Mouse (Mus musculus) lung, postnatal 10 days (tissue): ENCODE results near the gene Cyp2u1.

Source experiments
- DNase-seq: peaks from one replicate; pipeline ENCODE4 v3.0.0; 2021

The Cyp2u1 gene

DNA sequence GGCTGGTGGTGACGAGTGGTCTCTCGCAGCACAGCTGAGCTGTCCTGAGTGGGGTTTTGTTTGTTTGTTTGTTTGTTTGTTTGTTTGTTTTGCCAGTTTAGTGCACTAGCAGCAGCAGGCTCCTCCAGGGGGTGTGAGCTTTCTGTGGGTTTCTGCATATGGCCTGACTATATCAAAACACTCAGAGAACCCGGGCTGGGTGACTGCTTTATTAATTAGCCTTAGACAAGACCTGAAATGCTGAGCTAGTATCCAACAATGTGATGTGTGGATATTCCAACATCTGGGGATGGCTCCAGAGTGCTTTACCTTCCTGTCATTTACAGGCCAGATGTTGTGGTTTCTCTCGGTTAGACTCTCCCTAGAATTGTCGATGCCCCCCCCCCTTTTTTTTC is 290 bp upstream of the Cyp2u1 start:
- no peak for DNase-seq

DNA sequence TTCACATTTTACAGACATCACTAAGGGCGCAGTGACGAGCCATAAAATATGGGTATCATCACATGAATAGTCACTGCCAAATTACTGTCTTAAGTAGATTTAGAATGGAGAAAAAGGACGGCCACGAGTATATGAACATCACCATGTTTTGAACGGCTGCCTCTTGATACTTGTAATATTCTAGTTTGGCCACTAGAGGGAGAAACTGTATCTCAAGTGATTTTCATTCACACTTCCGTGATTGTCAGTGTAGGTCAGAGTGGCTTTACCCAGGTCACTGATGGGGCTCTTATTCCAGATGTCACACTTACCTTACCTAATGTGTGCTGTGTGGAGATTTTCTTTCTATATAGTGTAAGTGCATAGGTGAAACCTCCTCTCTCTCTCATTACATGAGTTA is 3.1 kb downstream of the Cyp2u1 start:
- peak; percentile 29 for DNase-seq

DNA sequence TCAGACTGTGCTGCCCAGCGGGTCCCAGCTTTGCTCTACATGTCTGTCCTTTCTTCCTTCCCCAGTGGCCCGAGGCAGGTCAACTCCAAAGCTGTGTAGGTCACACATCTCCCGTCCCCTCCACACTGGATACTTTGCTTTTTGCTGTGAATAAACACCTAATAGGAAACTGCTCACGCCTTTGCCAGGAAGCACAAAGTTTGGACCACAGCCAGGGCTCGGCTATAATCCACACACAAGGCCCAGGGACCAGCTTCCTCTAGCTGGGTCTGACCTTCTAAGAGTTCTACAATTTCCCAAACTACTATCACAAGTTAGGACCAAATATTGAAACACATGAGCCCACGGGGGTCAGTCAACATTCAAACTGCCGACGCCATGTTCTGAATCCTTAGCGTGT is 3.9 kb downstream of the Cyp2u1 start:
- DNase-seq = no peak

DNA sequence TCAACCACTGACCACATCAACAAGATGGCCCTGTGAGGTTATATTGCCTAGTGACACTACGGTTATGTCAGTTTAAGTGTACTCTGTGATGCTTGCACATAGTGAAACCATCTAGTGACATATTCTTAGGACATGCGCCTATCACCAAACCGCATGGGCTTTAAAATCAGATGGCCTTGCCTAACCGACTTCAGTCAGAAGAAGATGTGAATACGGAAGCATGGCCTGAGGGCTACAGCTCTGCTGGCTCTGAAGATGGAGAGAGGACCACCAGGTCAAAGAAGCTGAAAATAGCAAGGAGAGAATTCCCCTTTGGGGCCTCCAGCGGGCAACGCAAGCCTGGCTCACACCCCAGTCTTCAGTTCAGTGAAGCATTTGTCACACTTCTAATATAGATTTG is 6.1 kb downstream of the Cyp2u1 start:
- DNase-seq = no peak

DNA sequence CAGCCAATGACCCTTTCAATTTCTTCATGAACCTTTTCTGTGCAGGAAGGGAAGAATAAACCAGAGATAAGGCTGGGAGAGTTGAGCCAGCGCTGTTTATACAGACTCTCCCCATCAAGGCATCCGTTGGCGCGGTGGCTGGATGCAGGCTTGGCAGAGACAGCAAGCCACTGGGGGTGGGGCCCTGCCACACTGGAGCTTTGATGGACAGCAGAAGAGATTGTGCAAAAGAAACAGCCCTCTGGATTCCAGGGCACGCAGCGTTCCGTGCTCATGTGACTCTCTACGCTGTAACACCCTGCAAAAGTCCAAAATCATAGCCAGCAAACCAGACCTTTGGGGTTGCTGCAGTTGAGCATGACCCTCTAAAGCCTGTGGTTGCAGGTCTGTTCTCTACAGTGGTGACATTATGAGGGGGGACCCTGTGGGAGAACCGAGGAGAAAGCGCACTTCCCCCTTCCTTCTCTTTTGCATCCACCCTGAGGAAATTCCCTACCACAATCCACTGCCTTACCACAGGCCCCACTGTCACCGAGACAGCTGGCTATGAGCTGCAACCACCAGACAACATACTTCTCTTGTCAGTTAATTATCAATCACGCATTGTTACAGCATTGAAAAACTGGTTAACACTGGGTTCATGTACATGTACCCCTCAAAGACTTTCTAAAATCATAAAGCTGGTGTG is 7.4 kb downstream of the Cyp2u1 start:
- DNase-seq = peak; percentile 78

DNA sequence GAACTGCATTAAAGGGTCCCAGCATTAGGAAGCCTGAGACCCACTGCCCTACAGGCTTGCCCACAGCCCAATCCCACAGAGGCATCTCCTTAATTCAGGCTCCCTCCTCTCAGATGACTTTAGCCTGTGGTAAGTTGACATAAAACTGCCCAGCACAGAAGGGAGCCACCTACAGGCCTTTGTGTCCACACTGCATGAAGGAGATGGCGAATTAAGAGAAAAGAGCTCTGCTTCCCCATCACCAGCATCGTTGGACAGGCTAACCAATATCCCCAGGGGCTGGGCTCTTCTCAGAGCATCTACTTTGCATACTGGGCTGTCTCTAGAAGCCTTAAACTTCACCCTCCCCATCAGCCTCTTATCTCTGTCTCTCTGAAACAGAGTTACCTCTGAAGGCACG is 8.5 kb downstream of the Cyp2u1 start:
- no peak for DNase-seq

DNA sequence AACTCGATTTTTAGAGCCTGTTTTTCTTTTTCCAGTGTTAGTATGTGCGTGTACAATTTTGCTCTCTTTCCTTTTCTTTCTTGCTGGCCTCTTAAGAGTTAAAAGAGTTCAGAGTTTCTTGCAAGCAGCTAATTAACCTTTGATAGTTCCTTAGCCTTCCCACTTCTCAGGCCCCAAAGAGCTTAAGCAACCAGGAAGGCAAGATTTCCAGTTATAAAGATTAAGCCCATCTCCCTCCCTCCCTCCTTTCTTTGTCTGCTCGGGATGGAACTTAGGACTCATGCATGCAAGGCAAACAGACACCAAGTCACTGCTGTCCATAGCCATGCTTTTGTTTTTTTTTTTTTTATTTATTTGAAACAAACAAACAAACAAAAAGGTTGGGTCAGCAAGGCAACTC is 10.1 kb downstream of the Cyp2u1 start:
- no peak for DNase-seq

DNA sequence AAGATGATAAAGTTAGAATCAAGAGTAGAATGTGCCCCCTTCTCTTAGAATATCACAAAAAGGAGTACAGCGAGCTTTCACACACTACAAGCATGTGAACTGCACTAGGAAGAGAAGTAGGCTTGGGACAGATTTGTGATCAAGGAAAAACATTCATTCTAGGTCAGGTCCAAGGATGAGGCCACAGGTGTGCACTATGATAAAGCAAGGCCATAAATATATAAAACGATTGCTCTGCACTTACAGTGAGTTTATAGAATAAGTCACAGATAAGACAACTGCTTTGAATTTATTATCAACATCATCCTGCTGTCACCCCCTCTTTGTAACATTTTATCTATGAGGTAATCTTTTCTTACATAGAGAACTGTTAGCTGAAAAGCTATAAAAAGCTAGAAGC is 10.7 kb downstream of the Cyp2u1 start:
- DNase-seq = no peak

DNA sequence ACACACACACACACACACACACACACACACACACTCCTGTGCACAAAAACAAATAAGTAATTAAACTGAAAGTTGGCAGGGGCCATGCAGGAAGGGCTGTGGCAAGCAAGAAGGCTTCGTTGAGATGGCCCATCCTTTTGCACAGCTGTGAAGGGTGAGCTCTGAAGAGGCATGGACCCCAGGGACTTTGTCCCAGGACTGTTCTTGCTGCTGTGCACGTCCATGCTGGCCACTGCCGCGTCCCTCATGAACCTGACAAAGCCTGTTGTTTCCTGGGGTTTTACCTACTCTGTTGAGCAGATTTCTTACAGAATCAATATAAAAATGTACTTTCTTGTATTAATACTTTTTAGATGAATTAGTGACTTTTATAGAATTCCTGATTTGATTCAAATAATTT is 11.1 kb downstream of the Cyp2u1 start:
- DNase-seq = no peak

DNA sequence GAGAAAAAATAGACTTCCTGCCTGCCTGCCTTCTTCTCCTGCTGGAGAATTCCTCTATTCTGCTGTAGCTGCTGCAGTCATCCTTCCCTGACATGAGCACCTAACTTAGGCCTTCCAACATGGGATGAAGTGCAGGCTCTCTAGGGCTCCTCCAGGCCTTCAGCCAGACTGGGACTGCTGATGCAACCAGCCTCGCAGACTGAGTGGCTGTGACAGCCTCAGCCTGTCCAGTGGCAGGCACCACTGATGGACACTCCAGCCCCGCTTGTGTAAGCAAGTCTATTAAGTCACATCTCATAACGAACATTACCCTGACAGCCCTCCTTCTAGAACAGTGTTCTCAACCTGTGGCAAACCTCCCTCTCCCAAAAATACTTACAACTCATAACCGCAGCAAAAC is 28.9 kb downstream of the Cyp2u1 start:
- peak; percentile 65 for DNase-seq

DNA sequence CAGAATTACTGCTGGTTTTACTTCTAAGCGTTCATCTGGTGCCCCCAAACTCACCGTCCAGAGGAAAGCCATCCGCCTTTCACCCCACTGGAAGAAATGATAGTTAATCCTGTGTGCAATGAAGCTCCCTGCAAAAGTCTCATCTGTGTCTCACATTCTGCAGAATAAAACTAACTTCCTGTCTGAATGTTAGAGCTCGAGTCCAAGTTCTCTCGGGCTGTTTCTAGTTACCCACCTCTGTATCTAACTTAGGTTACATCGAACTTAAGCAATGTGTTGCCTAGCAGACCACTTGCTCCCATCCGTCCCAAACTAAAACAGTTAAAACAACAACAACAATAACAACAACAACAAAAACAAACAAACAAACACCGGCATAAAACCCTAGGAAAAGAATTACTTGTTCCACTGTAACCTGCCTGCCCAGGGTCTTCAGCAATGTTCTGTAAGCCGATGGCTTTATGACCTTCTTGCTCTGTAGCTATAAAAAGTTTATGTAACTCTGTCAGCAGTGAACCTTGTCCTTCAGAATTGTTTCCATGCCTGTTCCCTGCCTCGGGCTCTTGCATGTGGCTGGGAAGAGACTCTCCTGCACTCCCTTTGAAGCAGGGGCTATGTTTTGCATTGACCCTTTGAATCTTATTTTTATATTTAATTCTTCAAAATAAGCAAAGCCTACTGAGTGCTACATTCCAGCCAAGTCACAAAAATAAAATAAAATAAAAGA is 30.5 kb downstream of the Cyp2u1 start:
- no peak for DNase-seq

DNA sequence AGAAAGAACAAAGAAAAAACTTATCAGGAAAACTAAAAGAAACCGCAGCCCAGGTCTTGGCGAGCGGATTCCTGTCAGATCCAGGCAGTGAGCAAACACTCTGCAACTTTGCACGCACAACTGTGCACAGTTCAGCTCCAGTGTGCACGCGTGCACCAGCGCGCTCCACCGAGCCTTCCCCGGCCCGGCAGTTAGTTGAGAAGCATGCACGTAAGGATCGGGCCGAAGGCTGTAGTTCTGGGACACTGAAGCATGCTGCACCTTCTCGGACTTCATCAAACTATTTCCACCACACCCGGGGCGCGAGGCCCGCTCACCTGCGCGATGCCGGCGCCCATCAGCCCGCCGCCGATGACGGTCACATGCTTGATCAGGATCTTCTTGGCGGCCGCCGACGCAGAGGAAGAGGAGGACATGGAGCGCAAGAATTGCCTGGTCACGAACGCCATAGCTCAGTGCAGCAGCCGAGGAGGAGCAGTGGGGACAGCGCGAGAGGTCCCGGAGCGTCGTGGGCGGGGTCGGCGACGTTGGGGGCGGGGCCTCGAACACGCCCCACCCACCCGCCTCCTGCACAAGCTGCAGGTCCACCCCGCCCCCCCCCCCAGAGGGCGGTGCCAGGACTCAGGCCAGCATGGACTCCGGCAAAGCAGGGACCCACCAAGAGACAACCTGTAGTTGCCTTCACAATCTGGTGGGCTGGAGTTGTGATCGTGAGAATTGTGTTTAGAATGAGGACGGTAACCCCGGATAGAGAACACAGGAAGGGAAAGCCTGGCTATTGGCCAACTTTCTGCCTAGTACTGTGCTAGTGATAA is 31.3 kb downstream of the Cyp2u1 start, which contains the start of gene Hadh:
Hadh (minus strand) TSS at position 543 of the 815 bp plus-strand sequence.
- DNase-seq = peak; percentile 90

DNA sequence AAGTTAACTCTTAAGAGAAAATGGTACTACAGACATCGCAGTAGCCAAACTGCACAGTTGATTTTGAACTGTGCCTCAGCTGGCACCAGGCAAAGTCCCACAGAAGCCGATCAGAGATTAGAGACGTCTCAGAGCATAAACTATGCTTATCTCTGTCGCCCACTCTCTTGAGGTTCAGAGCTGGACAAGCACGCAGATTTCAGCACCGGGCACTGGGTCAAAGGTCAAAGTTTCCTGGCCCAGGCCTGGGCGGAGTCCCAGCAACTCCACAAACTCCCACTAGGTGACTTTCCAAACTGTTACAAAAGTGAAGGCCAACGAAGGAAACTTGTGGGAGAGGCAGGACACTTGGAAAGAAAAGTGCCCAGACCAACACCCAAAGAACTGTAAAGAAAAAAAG is 31.9 kb downstream of the Cyp2u1 start:
- peak; percentile 81 for DNase-seq

DNA sequence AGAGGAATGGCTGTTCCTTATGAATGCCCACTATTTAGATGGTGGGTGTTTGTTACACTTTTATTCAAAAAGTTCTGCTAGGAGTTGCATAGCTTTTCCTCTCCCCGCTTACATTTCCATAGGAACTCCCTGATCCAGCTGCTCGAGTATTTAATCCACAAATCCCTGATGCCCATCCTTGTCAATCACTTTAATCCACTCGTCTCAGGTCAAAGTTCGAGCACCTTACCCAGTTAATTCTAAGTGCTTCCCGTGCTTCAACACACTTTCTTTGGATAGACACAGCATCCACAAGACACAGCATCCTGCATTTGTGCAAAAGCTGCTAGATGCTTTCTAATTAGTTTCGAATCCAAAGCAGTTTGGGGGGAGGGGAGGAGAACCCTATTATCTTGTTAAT is 32.6 kb downstream of the Cyp2u1 start:
- DNase-seq = no peak

DNA sequence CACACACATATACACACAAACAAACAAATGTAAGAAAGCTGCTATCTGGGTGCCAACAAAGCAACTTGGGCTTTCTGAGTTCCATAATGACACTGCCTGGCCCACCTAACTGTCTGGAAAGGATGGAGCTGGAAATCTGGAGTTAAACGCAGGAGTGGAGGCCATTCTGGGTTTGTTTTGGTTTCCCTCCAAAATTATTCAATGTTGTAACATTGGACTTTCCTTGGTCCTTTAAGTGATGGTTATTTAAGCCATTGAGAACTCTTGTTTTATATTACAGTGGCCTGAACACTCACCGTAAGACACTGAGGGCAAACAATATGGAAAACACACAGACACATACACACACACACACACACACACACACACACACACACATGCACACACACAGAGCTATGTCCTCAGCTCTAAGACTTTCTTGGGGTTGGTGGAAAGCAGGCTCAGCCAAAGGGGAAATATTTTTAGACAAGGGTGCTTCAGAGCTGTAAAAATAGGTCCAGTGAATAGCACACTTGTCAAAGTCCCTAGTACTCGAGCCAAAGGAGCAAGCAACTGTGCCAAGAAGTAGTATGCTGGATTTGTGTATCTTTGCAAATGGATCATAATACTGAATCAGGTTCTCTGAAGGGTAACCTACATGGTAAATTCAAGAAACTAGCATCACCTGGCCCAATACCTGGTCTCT is 36.5 kb downstream of the Cyp2u1 start:
- DNase-seq = peak; percentile 55

DNA sequence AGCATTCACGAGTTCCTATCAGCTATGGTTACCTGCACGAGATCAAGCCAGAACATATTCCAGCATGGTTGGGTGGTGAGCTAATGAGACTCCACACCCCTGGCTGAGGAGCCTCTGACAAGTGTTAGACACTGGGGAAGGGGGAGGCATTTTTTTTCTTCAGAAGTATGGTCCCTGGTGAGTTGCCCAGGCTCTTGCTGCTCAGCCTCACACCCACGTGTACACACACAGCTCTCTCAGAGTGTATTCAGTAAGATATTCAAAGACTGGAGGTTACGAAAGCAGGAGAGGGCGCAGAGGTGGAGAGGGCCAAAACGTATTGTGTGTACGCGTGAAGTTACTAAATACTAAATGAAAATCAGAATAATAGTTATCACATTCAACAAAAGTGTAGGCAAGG is 37.5 kb downstream of the Cyp2u1 start:
- DNase-seq = peak; percentile 26

DNA sequence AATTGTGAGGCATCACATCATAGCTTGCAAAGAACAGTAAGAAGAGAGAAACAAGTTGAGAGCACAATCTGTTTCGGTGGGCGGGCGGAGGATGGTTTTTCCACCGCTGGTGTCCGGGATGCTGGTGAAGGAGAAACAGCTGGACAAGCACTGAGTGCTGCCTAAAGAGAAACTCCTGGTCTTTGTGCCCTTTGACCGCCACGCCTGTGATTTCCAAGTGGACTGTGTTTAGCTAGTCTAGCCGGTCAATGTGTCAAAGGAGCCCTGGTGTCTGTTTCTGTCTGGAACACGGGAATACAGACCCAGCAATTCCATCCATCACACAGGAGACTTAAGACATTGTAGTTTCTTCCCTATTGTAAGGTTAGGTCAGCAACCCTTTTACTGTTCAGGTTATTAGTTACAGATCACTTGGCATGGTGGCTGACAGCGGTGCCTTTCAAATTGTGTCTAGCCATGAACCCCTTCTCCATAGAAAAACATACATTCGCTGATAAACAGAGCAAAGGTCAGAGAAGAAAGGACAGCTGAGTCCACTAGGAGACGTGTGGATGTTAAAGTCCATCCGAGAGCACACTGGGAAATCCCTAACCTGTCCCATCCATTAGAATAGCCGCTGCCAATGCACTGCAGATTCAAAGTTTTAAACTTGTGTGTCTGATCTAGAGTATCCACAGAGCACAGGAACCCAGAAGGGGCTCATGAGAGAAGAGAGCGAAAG is 39.1 kb downstream of the Cyp2u1 start:
- DNase-seq = peak; percentile 79

DNA sequence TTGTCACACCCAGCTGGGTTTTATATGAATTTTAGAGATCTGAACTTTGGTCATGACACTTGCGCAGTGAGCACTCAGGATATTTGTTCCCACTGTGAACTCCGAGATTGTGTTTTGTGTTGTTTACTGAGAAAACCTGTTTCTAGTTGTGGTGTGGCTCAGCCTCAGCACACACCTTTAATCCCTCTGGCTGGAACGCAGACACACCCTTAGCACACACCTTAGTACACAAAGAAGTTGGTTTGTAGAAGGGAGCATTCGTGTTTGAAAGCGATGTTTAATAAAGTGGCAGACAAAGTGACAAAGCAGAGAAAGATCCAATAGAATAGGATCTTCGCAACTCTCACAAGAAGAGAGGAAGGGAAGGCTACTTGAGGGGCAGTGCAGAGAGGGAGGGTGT is 42.6 kb downstream of the Cyp2u1 start:
- DNase-seq = no peak

DNA sequence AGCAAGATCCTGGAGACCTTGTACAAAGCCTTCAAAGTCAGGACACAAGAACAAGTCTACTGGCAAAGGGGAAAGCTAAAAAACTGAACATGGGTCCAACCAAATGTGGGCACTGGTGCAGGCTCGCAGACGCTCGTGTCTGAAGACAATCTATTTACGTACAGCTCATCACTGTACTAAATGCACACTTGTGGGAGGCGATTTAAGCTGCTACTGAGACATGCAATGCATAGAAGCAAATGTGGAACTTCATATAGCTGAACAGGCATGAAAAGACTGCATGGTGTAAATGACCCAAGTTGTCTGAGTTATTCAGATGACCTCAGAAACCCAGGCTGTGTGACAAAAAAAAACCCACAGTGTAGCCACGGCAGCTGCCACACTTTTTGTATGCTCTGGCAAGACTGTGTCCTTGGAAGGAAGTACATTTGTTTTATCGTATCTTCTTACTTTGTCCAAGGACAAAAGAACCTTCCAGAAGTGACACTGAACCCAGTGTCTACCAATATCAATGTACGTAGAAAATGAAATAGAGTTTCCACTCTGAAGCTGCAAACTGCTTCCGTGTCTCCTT is 43.5 kb downstream of the Cyp2u1 start:
- no peak for DNase-seq

DNA sequence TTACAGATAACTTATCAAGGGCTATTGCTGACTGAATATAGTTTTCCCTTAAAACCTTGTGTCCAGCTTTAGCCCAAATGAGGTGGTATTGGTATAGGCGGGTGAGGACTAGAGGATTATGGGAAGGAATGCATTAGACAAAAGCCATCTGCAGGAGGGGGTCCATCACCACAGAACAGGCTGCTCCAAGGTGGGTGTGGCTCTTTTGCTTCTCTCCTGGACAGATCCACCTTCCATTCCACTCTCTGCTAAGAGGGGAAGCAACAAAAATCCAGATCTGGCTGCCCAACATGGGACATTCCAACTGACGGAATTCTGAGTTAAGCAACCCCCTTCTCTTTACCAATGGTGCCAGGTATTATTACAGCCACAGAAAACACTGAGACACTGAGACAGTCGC is 44.1 kb downstream of the Cyp2u1 start:
- DNase-seq = no peak

DNA sequence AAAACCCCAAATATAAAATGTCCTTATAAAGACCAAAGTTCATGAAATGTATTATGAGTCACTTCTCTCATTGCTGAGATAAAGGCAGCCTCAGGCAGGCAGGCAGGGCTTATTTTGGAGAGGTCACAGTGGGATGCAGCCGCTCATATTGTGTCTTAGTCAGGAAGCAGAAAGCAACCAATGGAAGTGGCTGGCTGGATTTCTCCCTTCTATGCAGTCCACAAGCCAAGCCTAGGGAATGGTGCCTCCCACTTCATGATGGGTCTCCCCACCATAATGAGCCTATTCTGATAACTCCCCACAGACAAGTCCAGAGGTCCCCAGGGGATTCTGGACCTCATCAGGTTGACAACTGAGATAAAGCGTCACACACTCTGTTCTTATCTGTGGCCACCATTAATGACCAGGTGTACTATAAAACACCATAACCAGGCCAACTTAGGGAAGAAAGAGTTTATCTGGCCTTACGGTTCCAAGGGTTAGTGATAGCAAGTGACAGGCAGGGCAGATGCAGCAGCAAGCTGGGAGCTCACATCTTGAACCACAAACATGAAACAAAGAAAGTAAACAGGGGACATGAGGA is 47.5 kb downstream of the Cyp2u1 start:
- DNase-seq = no peak

DNA sequence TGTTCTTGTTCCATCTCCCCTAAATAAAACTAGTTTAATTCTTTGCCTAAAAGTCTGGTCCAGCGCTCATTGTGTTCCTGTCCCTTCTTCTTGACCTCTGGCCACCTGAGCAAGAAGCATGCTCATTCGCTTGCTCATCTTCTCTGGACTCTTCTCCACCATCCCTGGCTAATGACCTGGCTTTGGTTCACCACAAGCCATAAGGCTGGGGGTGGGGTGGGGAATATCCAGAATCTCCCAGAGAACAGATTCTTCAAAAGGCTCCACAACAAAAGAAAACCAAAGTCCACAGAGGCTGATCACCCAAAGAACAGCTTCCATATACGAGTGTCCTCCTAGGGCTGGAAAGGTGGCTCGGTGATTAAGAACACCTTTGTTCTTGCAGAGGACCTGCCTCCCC is 48.0 kb downstream of the Cyp2u1 start:
- DNase-seq = no peak
